Mouse (Mus musculus): ENCODE data around the gene Gm13124. TPM values are rescaled to one million over a fixed set of nuclear protein-coding genes. Genes with fewer than 3 reads are reported as not detected.
"Not testable (repeated sequence)": the region's sequence is repeated elsewhere in the genome, so short reads cannot be mapped to it uniquely, and the experiment has no call there.

The Gm13124 gene
- polyA plus RNA-seq (2014; fragmentation: Nextera tagmentation; extraction: Ambion mirVana), result not detected in 2 replicates

- no peak within 1 kb of the TSS for H3K9ac ChIP-seq
- H3K9me3 ChIP-seq (ENCODE audit: control insufficient read depth, low read length), result peaks cover 60% of the 10 kb centered on the region
- DNase-seq (ENCODE audit: low spot score) (no peak), ATAC-seq (ENCODE audit: low FRiP score) (no peak)
- H3K4me2 ChIP-seq (replicated peaks), result no peak within 1 kb of the TSS
- no peaks in the 10 kb centered on the region for H3K27me3 ChIP-seq (ENCODE audit: control insufficient read depth, insufficient read depth, low read length)
- H3K27ac ChIP-seq, result no peak within 1 kb of the TSS
- no peak within 1 kb of the TSS for H3K4me3 ChIP-seq (replicated peaks; ENCODE audit: low read length)
- 97% methylated on average over 1 of the region's 1 CpGs for WGBS
- no peaks in the 10 kb centered on the region for H3K4me1 ChIP-seq (replicated peaks; ENCODE audit: control insufficient read depth, insufficient read depth, low read length)
- no peaks in the 10 kb centered on the region for H3K36me3 ChIP-seq (replicated peaks; ENCODE audit: control insufficient read depth, insufficient read depth)
Observed at GRCm38 (mm10) chr4:144565034-144565433, at the start of gene Gm13124. Gm13124 (minus strand) TSS chr4:144565134.

GRCm38 (mm10) chr4:144614586-144614985 lies 49.7 kb upstream of the Gm13124 start:
- Histone ChIP-seq H3K27ac (no peak overlapping the region), H3K9me3 (ENCODE audit: control insufficient read depth, low read length) (peaks cover 33% of the 10 kb centered on the region), H3K4me2 (replicated peaks) (no peak overlapping the region), H3K36me3 (replicated peaks; ENCODE audit: control insufficient read depth, insufficient read depth) (no peaks in the 10 kb centered on the region), H3K9ac (no peak overlapping the region), H3K4me1 (replicated peaks; ENCODE audit: control insufficient read depth, insufficient read depth, low read length) (no peaks in the 10 kb centered on the region), H3K27me3 (ENCODE audit: control insufficient read depth, insufficient read depth, low read length) (no peaks in the 10 kb centered on the region), H3K4me3 (replicated peaks; ENCODE audit: low read length) (no peak overlapping the region)
- WGBS, result 71% methylated on average over 1 of the region's 1 CpGs
- DNase-seq (ENCODE audit: low spot score) (no peak), ATAC-seq (ENCODE audit: low FRiP score) (no peak)

- H3K36me3 ChIP-seq (replicated peaks; ENCODE audit: control insufficient read depth, insufficient read depth), result no peaks in the 10 kb centered on the region
- DNase-seq (ENCODE audit: low spot score) (no peak), ATAC-seq (ENCODE audit: low FRiP score) (no peak)
- no peak within 1 kb of the TSS for H3K27ac ChIP-seq
- H3K9ac ChIP-seq, result no peak within 1 kb of the TSS
- H3K27me3 ChIP-seq (ENCODE audit: control insufficient read depth, insufficient read depth, low read length), result no peaks in the 10 kb centered on the region
- H3K4me3 ChIP-seq (replicated peaks; ENCODE audit: low read length), result no peak within 1 kb of the TSS
- H3K4me1 ChIP-seq (replicated peaks; ENCODE audit: control insufficient read depth, insufficient read depth, low read length), result no peaks in the 10 kb centered on the region
- no peak within 1 kb of the TSS for H3K4me2 ChIP-seq (replicated peaks)
- WGBS, result 42% methylated on average over 1 of the region's 1 CpGs
- peaks cover 33% of the 10 kb centered on the region for H3K9me3 ChIP-seq (ENCODE audit: control insufficient read depth, low read length)
Observed at GRCm38 (mm10) chr4:144613407-144613806, 48.5 kb upstream of the Gm13124 start, which contains the start of gene Aadacl4. Aadacl4 (plus strand) TSS chr4:144613707.

GRCm38 (mm10) chr4:144592790-144593189 lies 27.9 kb upstream of the Gm13124 start:
- DNase-seq (ENCODE audit: low spot score), result no peak
- Histone ChIP-seq H3K4me1 (replicated peaks; ENCODE audit: control insufficient read depth, insufficient read depth, low read length) (no peaks in the 10 kb centered on the region), H3K4me2 (replicated peaks) (no peak overlapping the region), H3K27ac (no peak overlapping the region), H3K9ac (no peak overlapping the region), H3K4me3 (replicated peaks; ENCODE audit: low read length) (no peak overlapping the region), H3K9me3 (ENCODE audit: control insufficient read depth, low read length) (peaks cover 37% of the 10 kb centered on the region), H3K27me3 (ENCODE audit: control insufficient read depth, insufficient read depth, low read length) (no peaks in the 10 kb centered on the region), H3K36me3 (replicated peaks; ENCODE audit: control insufficient read depth, insufficient read depth) (no peaks in the 10 kb centered on the region)
- no peak for ATAC-seq (ENCODE audit: low FRiP score)

- not testable (repeated sequence) for DNase-seq (ENCODE audit: low spot score); H3K27me3 ChIP-seq (ENCODE audit: control insufficient read depth, insufficient read depth, low read length); H3K4me3 ChIP-seq (replicated peaks; ENCODE audit: low read length); ATAC-seq (ENCODE audit: low FRiP score); H3K36me3 ChIP-seq (replicated peaks; ENCODE audit: control insufficient read depth, insufficient read depth); H3K4me2 ChIP-seq (replicated peaks); H3K4me1 ChIP-seq (replicated peaks; ENCODE audit: control insufficient read depth, insufficient read depth, low read length); H3K9ac ChIP-seq; H3K27ac ChIP-seq
- WGBS, result 89% methylated on average over 12 of the region's 16 CpGs
- H3K9me3 ChIP-seq (ENCODE audit: control insufficient read depth, low read length), result peaks cover 51% of the 10 kb centered on the region
Observed at GRCm38 (mm10) chr4:144586207-144586606, 21.3 kb upstream of the Gm13124 start.

- H3K9me3 ChIP-seq (ENCODE audit: control insufficient read depth, low read length), result peaks cover 59% of the 10 kb centered on the region
- ATAC-seq (ENCODE audit: low FRiP score) (no peak), DNase-seq (ENCODE audit: low spot score) (no peak)
- H3K9ac ChIP-seq, result no peak overlapping the region
- H3K27ac ChIP-seq, result no peak overlapping the region
- no peaks in the 10 kb centered on the region for H3K36me3 ChIP-seq (replicated peaks; ENCODE audit: control insufficient read depth, insufficient read depth)
- H3K4me2 ChIP-seq (replicated peaks), result no peak overlapping the region
- H3K27me3 ChIP-seq (ENCODE audit: control insufficient read depth, insufficient read depth, low read length), result no peaks in the 10 kb centered on the region
- no peaks in the 10 kb centered on the region for H3K4me1 ChIP-seq (replicated peaks; ENCODE audit: control insufficient read depth, insufficient read depth, low read length)
- no peak overlapping the region for H3K4me3 ChIP-seq (replicated peaks; ENCODE audit: low read length)
Observed at GRCm38 (mm10) chr4:144567752-144568151, 2.8 kb upstream of the Gm13124 start.

GRCm38 (mm10) chr4:144561205-144561604 lies 3.7 kb downstream of the Gm13124 start:
- Histone ChIP-seq H3K4me1 (replicated peaks; ENCODE audit: control insufficient read depth, insufficient read depth, low read length) (no peaks in the 10 kb centered on the region), H3K27me3 (ENCODE audit: control insufficient read depth, insufficient read depth, low read length) (no peaks in the 10 kb centered on the region), H3K9ac (no peak overlapping the region), H3K9me3 (ENCODE audit: control insufficient read depth, low read length) (peaks cover 54% of the 10 kb centered on the region), H3K4me3 (replicated peaks; ENCODE audit: low read length) (no peak overlapping the region), H3K36me3 (replicated peaks; ENCODE audit: control insufficient read depth, insufficient read depth) (no peaks in the 10 kb centered on the region), H3K4me2 (replicated peaks) (no peak overlapping the region), H3K27ac (no peak overlapping the region)
- no peak for ATAC-seq (ENCODE audit: low FRiP score)
- WGBS, result 71% methylated on average over 2 of the region's 2 CpGs
- DNase-seq (ENCODE audit: low spot score), result no peak

- no peak overlapping the region for H3K4me3 ChIP-seq (replicated peaks; ENCODE audit: low read length)
- no peaks in the 10 kb centered on the region for H3K27me3 ChIP-seq (ENCODE audit: control insufficient read depth, insufficient read depth, low read length)
- H3K36me3 ChIP-seq (replicated peaks; ENCODE audit: control insufficient read depth, insufficient read depth), result no peaks in the 10 kb centered on the region
- H3K27ac ChIP-seq, result no peak overlapping the region
- no peak for DNase-seq (ENCODE audit: low spot score)
- H3K9me3 ChIP-seq (ENCODE audit: control insufficient read depth, low read length), result peaks cover 51% of the 10 kb centered on the region
- no peaks in the 10 kb centered on the region for H3K4me1 ChIP-seq (replicated peaks; ENCODE audit: control insufficient read depth, insufficient read depth, low read length)
- H3K4me2 ChIP-seq (replicated peaks), result no peak overlapping the region
- no peak overlapping the region for H3K9ac ChIP-seq
- no peak for ATAC-seq (ENCODE audit: low FRiP score)
Observed at GRCm38 (mm10) chr4:144559792-144560191, 5.1 kb downstream of the Gm13124 start.

- H3K9me3 ChIP-seq (ENCODE audit: control insufficient read depth, low read length), result peaks cover 27% of the 10 kb centered on the region
- no peaks in the 10 kb centered on the region for H3K27me3 ChIP-seq (ENCODE audit: control insufficient read depth, insufficient read depth, low read length)
- no peak for ATAC-seq (ENCODE audit: low FRiP score)
- no peaks in the 10 kb centered on the region for H3K4me1 ChIP-seq (replicated peaks; ENCODE audit: control insufficient read depth, insufficient read depth, low read length)
- H3K9ac ChIP-seq, result no peak overlapping the region
- H3K4me2 ChIP-seq (replicated peaks), result no peak overlapping the region
- DNase-seq (ENCODE audit: low spot score), result no peak
- no peaks in the 10 kb centered on the region for H3K36me3 ChIP-seq (replicated peaks; ENCODE audit: control insufficient read depth, insufficient read depth)
- no peak overlapping the region for H3K27ac ChIP-seq
- H3K4me3 ChIP-seq (replicated peaks; ENCODE audit: low read length), result no peak overlapping the region
Observed at GRCm38 (mm10) chr4:144551156-144551555, 13.8 kb downstream of the Gm13124 start.

- DNase-seq (ENCODE audit: low spot score); H3K27ac ChIP-seq; H3K4me1 ChIP-seq (replicated peaks; ENCODE audit: control insufficient read depth, insufficient read depth, low read length); H3K36me3 ChIP-seq (replicated peaks; ENCODE audit: control insufficient read depth, insufficient read depth); H3K9ac ChIP-seq; H3K27me3 ChIP-seq (ENCODE audit: control insufficient read depth, insufficient read depth, low read length); H3K4me3 ChIP-seq (replicated peaks; ENCODE audit: low read length); ATAC-seq (ENCODE audit: low FRiP score); H3K4me2 ChIP-seq (replicated peaks): not testable (repeated sequence)
- peaks cover 44% of the 10 kb centered on the region for H3K9me3 ChIP-seq (ENCODE audit: control insufficient read depth, low read length)
- WGBS, result 94% methylated on average over 13 of the region's 13 CpGs
Observed at GRCm38 (mm10) chr4:144545339-144545738, 19.6 kb downstream of the Gm13124 start.
